Mouse (Mus musculus) A20 (cell line): Measurements from ENCODE around the gene Kdelr2.

Experiments used
- DNase-seq: peaks from one replicate; pipeline ENCODE4 v3.0.0-alpha.2; 2011; ENCODE audit warnings: low read depth, low spot score

The Kdelr2 gene

DNA sequence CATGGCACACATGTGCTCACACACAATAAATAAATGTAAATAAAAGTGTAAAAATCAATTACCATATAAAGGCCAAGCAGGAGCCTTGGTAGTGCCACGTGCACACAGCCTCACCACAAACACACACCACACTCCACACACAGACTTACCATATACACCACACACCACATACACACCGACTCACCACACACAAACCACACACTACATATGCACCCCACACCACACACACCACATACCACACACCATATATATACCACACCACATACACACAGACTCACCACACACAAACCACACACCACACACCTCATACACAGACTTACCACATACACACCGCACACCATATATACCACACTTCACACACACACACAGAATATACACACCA lies 67.5 kb downstream of the Kdelr2 start:
- DNase-seq = no peak
